Mouse (Mus musculus): ENCODE data around the gene Cct3. TPM values are rescaled to one million over a fixed set of nuclear protein-coding genes. Genes with fewer than 3 reads are reported as not detected.

Cct3 gene
- polyA plus RNA-seq, 1 experiment from 2014 or later, result 491 TPM

Other genes with a start within 250 kb of the Cct3 start
- 136 and 149 TPM in 2 replicates for gene Naxe, start 238.6 kb upstream of the Cct3 start, polyA plus RNA-seq (2014; fragmentation: Nextera tagmentation; extraction: Ambion mirVana)
- gene Ttc24, start 218.8 kb upstream of the Cct3 start, polyA plus RNA-seq (2014; fragmentation: Nextera tagmentation; extraction: Ambion mirVana), result not detected in 2 replicates
- 18.5 and 21.9 TPM in 2 replicates for gene Iqgap3, start 215.1 kb upstream of the Cct3 start, polyA plus RNA-seq (2014; fragmentation: Nextera tagmentation; extraction: Ambion mirVana)
- 39.8 and 45.1 TPM in 2 replicates for gene Mef2d, start 154.7 kb upstream of the Cct3 start, polyA plus RNA-seq (2014; fragmentation: Nextera tagmentation; extraction: Ambion mirVana)
- gene Rhbg, start 42.4 kb upstream of the Cct3 start, polyA plus RNA-seq (2014; fragmentation: Nextera tagmentation; extraction: Ambion mirVana), result 0.10 TPM in 1 of 2 replicates, not detected in the other
- 0.31 TPM in 1 of 2 replicates, not detected in the other for gene Gm38392, start 9.9 kb upstream of the Cct3 start, polyA plus RNA-seq (2014; fragmentation: Nextera tagmentation; extraction: Ambion mirVana)
- gene Tsacc, start 117 bp upstream of the Cct3 start, polyA plus RNA-seq (2014; fragmentation: Nextera tagmentation; extraction: Ambion mirVana), result 12.8 and 14.9 TPM in 2 replicates
- 106 and 118 TPM in 2 replicates for gene Glmp, start 27.9 kb downstream of the Cct3 start, polyA plus RNA-seq (2014; fragmentation: Nextera tagmentation; extraction: Ambion mirVana)
- 1.3 TPM in 2 replicates for gene Tmem79, start 39.0 kb downstream of the Cct3 start, polyA plus RNA-seq (2014; fragmentation: Nextera tagmentation; extraction: Ambion mirVana)
- gene Smg5, start 39.1 kb downstream of the Cct3 start, polyA plus RNA-seq (2014; fragmentation: Nextera tagmentation; extraction: Ambion mirVana), result 35.2 and 37.8 TPM in 2 replicates
- 2.7 and 3.0 TPM in 2 replicates for gene Paqr6, start 67.5 kb downstream of the Cct3 start, polyA plus RNA-seq (2014; fragmentation: Nextera tagmentation; extraction: Ambion mirVana)
- gene Bglap3, start 75.6 kb downstream of the Cct3 start, polyA plus RNA-seq (2014; fragmentation: Nextera tagmentation; extraction: Ambion mirVana), result not detected in 2 replicates
- gene Bglap2, start 81.6 kb downstream of the Cct3 start, polyA plus RNA-seq (2014; fragmentation: Nextera tagmentation; extraction: Ambion mirVana), result not detected in 2 replicates
- gene Bglap, start 87.3 kb downstream of the Cct3 start, polyA plus RNA-seq (2014; fragmentation: Nextera tagmentation; extraction: Ambion mirVana), result not detected in 2 replicates
- gene Pmf1, start 113.2 kb downstream of the Cct3 start, polyA plus RNA-seq (2014; fragmentation: Nextera tagmentation; extraction: Ambion mirVana), result 115 and 118 TPM in 2 replicates
- gene Slc25a44, start 128.0 kb downstream of the Cct3 start, polyA plus RNA-seq (2014; fragmentation: Nextera tagmentation; extraction: Ambion mirVana), result 14.8 and 15.6 TPM in 2 replicates
- gene Sema4a, start 164.1 kb downstream of the Cct3 start, polyA plus RNA-seq (2014; fragmentation: Nextera tagmentation; extraction: Ambion mirVana), result 0.80 and 0.92 TPM in 2 replicates
- 78.2 and 82.0 TPM in 2 replicates for gene Lmna, start 212.8 kb downstream of the Cct3 start, polyA plus RNA-seq (2014; fragmentation: Nextera tagmentation; extraction: Ambion mirVana)
- 16.5 and 16.9 TPM in 2 replicates for gene Mex3a, start 235.3 kb downstream of the Cct3 start, polyA plus RNA-seq (2014; fragmentation: Nextera tagmentation; extraction: Ambion mirVana)